Mouse (Mus musculus) megakaryocyte, embryonic 14.5 days (primary cell): ENCODE measurements around the gene 4930539E08Rik. TPM values are rescaled to one million over a fixed set of nuclear protein-coding genes. Genes with fewer than 3 reads are reported as not detected.
A peak's percentile ranks its signal among the peaks of the same experiment; 100 is the strongest.

ENCODE experiments used
- H3K27me3 ChIP-seq: replicated peaks from 2 replicates; pipeline ENCODE3; 2012; ENCODE audit warnings: inconsistent platforms
- H3K36me3 ChIP-seq: replicated peaks from 2 replicates; pipeline ENCODE3; 2012; ENCODE audit warnings: low read length, inconsistent platforms, mixed read lengths
- H3K4me1 ChIP-seq: 2 replicates; pipeline ENCODE4 v1.6.1; 2012; ENCODE audit warnings: inconsistent platforms
- H3K4me3 ChIP-seq: replicated peaks from 2 replicates; pipeline ENCODE3; 2012; ENCODE audit warnings: moderate library complexity, mild to moderate bottlenecking, inconsistent platforms
- H3K9me3 ChIP-seq: 2 replicates; pipeline ENCODE4 v1.6.1; 2012; ENCODE audit warnings: inconsistent platforms
- FLI1 ChIP-seq: IDR thresholded peaks from 2 replicates; pipeline ENCODE4 v1.6.1; 2012; ENCODE audit warnings: low read length, inconsistent platforms, mixed read lengths
- GATA1 ChIP-seq: IDR thresholded peaks from 3 replicates; pipeline ENCODE4 v1.6.1; 2012; ENCODE audit warnings: mixed read lengths, low read length, inconsistent platforms, borderline replicate concordance
- polyA plus RNA-seq: library from polyadenylated mRNA; stranded (reverse); fragments of >175 nt; gene quantifications from 2 replicates; pipeline ENCODE4 v1.2.3, GENCODE M21; 2012; ENCODE audit warnings: low replicate concordance; ENCODE audit not compliant: insufficient read depth

The 4930539E08Rik gene
- polyA plus RNA-seq, 1 experiment: not detected

DNA sequence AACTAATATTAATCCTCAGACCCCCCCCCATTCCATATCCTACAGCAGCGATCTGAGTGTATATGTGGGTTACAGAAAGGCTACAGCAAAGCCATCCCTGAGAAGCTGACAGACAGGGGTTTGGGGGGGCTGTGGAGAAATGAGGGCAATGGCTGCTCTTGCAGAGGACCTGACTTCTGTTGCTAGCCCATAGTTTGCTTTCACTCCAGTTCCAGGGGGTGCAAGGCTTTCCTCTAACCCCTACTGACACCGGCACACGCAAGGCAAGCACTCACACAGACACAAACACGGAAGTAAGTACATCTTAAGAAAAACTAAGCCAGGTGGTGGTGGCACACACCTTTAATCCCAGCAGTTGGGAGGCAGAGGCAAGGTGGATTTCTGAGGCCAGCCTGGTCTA, 14.2 kb upstream of the 4930539E08Rik start:
- H3K27me3 ChIP-seq: peaks cover 4% of the 10 kb centered on the region
- no peaks in the 10 kb centered on the region for H3K36me3 ChIP-seq
- TF ChIP-seq GATA1 (no peak), FLI1 (no peak)
- no peak overlapping the region for H3K4me3 ChIP-seq
- H3K9me3 ChIP-seq: no peaks in the 10 kb centered on the region
- peaks cover 48% of the 10 kb centered on the region for H3K4me1 ChIP-seq

- TF ChIP-seq GATA1 (no peak), FLI1 (no peak)
- Histone ChIP-seq H3K4me1 (peaks cover 48% of the 10 kb centered on the region), H3K4me3 (no peak overlapping the region)
Observed at GRCm38 (mm10) chr17:28928004-28928403, 12.9 kb upstream of the 4930539E08Rik start.

GRCm38 (mm10) chr17:28926866-28927635, 11.9 kb upstream of the 4930539E08Rik start:
- H3K36me3 ChIP-seq: no peaks in the 10 kb centered on the region
- H3K4me3 ChIP-seq: peak overlapping the region; percentile 79
- no peak for TF ChIP-seq GATA1
- peaks cover 6% of the 10 kb centered on the region for H3K27me3 ChIP-seq
- H3K9me3 ChIP-seq: no peaks in the 10 kb centered on the region
- peaks cover 56% of the 10 kb centered on the region for H3K4me1 ChIP-seq

More at GRCm38 (mm10) chr17:28928004-28928403, 12.9 kb upstream of the 4930539E08Rik start:
- Histone ChIP-seq H3K27me3 (peaks cover 6% of the 10 kb centered on the region), H3K36me3 (no peaks in the 10 kb centered on the region), H3K9me3 (no peaks in the 10 kb centered on the region)

DNA sequence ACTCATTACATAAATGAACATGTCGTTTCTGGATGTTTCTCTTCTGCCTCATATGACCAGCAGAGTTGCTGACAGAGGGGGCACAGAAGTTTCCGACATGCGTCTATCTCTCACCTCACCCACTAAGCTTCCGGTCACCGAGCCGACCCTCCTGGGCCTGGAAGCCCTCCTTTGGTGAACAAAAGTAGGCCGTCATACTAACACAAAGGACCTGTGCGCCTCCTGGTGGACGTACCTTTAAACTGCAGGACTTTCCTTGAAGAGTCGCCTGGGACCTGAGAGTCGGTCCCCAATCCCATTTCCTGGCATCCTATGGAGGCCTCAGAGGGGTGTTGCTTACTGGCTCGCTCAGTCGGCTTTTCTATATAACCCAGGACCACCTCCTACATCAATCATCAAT, 11.3 kb upstream of the 4930539E08Rik start:
- Histone ChIP-seq H3K36me3 (no peaks in the 10 kb centered on the region), H3K4me3 (peak overlapping the region; percentile 38), H3K9me3 (no peaks in the 10 kb centered on the region), H3K4me1 (peaks cover 57% of the 10 kb centered on the region), H3K27me3 (peaks cover 6% of the 10 kb centered on the region)
- no peak for TF ChIP-seq FLI1
- no peak for TF ChIP-seq GATA1

DNA sequence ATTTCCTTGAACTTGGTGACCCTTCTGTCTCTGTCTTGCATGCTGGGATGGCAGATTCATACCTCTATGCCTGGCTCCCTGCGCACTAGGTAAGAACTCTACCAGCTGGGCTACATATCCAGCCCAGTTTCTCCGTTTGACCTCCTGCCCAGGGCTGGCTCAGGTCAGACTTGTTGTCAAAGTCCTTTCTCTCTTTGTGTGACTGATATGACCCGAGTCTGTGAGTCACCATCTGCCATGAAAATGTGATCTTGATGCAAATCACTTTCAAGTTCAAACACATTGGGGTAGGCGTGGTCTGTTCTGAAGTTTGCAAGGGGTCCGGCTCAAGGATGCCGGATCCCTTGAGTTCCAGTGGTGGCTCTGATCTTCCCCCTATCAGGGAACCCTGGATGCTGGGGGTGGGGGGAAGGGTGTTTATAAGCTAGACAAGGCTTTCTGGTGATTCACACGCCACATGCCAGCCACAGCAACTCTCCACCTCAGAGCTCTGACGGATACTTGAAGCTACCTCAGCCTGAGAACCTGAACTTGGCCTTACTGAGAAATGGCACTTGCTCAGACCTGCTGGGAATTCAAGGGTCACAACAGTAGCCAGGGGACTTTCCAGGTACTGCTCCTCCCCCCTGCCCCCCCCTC, 10.0 kb upstream of the 4930539E08Rik start:
- peaks cover 6% of the 10 kb centered on the region for H3K27me3 ChIP-seq
- no peak for TF ChIP-seq GATA1
- no peak for TF ChIP-seq FLI1
- H3K36me3 ChIP-seq: no peaks in the 10 kb centered on the region
- H3K9me3 ChIP-seq: no peaks in the 10 kb centered on the region
- H3K4me1 ChIP-seq: peaks cover 52% of the 10 kb centered on the region
- H3K4me3 ChIP-seq: no peak overlapping the region

- Histone ChIP-seq H3K27me3 (peaks cover 6% of the 10 kb centered on the region), H3K9me3 (no peaks in the 10 kb centered on the region), H3K4me1 (peaks cover 33% of the 10 kb centered on the region), H3K36me3 (no peaks in the 10 kb centered on the region), H3K4me3 (peak overlapping the region; percentile 59)
- TF ChIP-seq GATA1: no peak
- no peak for TF ChIP-seq FLI1
Observed at GRCm38 (mm10) chr17:28922096-28922495, 7.0 kb upstream of the 4930539E08Rik start.

GRCm38 (mm10) chr17:28921086-28921485, 6.0 kb upstream of the 4930539E08Rik start:
- Histone ChIP-seq H3K36me3 (no peaks in the 10 kb centered on the region), H3K4me1 (peaks cover 23% of the 10 kb centered on the region), H3K9me3 (no peaks in the 10 kb centered on the region), H3K4me3 (no peak overlapping the region), H3K27me3 (peaks cover 8% of the 10 kb centered on the region)
- TF ChIP-seq FLI1 (no peak), GATA1 (no peak)

DNA sequence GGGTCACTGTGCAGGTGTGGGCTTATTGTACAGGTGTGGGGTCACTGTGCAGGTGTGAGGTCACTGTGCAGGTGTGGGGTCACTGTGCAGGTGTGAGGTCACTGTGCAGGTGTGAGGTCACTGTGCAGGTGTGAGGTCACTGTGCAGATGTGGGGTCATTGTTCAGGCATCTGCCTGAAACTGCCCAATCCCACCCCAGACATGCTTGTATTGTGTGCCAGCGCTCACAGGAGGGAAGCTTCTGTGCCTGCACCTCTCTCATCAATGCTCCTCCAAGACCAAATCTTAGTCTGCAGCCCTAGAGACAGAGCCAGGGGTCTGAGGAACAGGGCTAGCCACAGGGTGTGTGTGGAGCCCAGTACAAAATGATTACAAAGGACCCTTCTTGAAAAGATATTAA, 1.4 kb upstream of the 4930539E08Rik start:
- Histone ChIP-seq H3K27me3 (peaks cover 21% of the 10 kb centered on the region), H3K4me1 (peaks cover 8% of the 10 kb centered on the region), H3K36me3 (no peaks in the 10 kb centered on the region), H3K4me3 (no peak overlapping the region), H3K9me3 (no peaks in the 10 kb centered on the region)
- TF ChIP-seq FLI1: no peak
- TF ChIP-seq GATA1: no peak

GRCm38 (mm10) chr17:28913940-28914339, 1.2 kb downstream of the 4930539E08Rik start:
- Histone ChIP-seq H3K4me1 (peaks cover 15% of the 10 kb centered on the region), H3K9me3 (no peaks in the 10 kb centered on the region), H3K27me3 (peaks cover 37% of the 10 kb centered on the region), H3K4me3 (no peak overlapping the region), H3K36me3 (no peaks in the 10 kb centered on the region)
- TF ChIP-seq FLI1: no peak
- TF ChIP-seq GATA1: no peak

- no peak for TF ChIP-seq GATA1
- TF ChIP-seq FLI1: no peak
- H3K27me3 ChIP-seq: peaks cover 43% of the 10 kb centered on the region
Observed at GRCm38 (mm10) chr17:28913200-28913599, 1.9 kb downstream of the 4930539E08Rik start.

More at GRCm38 (mm10) chr17:28913200-28913599, 1.9 kb downstream of the 4930539E08Rik start:
- peaks cover 22% of the 10 kb centered on the region for H3K4me1 ChIP-seq
- H3K4me3 ChIP-seq: no peak overlapping the region
- H3K9me3 ChIP-seq: no peaks in the 10 kb centered on the region
- no peaks in the 10 kb centered on the region for H3K36me3 ChIP-seq
